In genomic region chr15:29104541-29104940, GRCm38 (mm10) we compare ENCODE assay signal across 22 mouse cellular contexts.
DNase-seq lines count a peak whose midpoint lies in the region; ATAC-seq and TF ChIP-seq lines count a peak whose summit lies in the region.
"Had no signal": no experiment of that assay in that cellular context is flagged by ENCODE, and none has a peak within 500 bp of the region (broad histone marks: within the 10 kb centered on the region; RNA-seq: fewer than 3 reads in every experiment).

No protein-coding gene starts in this region.

- no peaks in the 10 kb centered on the region for H3K36me3 ChIP-seq in hindbrain, embryonic 15.5 days
- no peaks in the 10 kb centered on the region for H3K36me3 ChIP-seq in hindbrain, embryonic 12.5 days
- no peaks in the 10 kb centered on the region for H3K36me3 ChIP-seq in lung, postnatal 0 days (ENCODE audit: insufficient read depth, low read length)
- no peaks in the 10 kb centered on the region for H3K36me3 ChIP-seq in thymus, adult 2 months (ENCODE audit: control insufficient read depth, insufficient read depth, low read length)
- H3K36me3 ChIP-seq: hindbrain, embryonic 13.5 days; liver, embryonic 15.5 days; stomach, embryonic 15.5 days had no signal

- H3K4me2 ChIP-seq in hindbrain, embryonic 15.5 days = no peak overlapping the region
- no peak overlapping the region for H3K4me2 ChIP-seq in hindbrain, embryonic 12.5 days (replicated peaks)
- no peak overlapping the region for H3K4me2 ChIP-seq in lung, postnatal 0 days (replicated peaks; ENCODE audit: low read depth, low read length)
- H3K4me2 ChIP-seq: heart, embryonic 11.5 days; hindbrain, embryonic 13.5 days; liver, embryonic 15.5 days; stomach, embryonic 15.5 days had no signal

- peak; percentile 11; the same call in 1 of the 2 replicates for ATAC-seq in hindbrain, embryonic 15.5 days (ENCODE audit: low FRiP score, low read depth)
- no peak for ATAC-seq in hindbrain, embryonic 12.5 days (ENCODE audit: low FRiP score)
- ATAC-seq in lung, postnatal 0 days = no peak
- ATAC-seq: CD4-positive, CD25-positive, alpha-beta regulatory T cell, adult 4 months; midbrain, embryonic 16.5 days; Patski had no signal

- peak; percentile 6 for DNase-seq in cerebellum, adult 11-12 months
- no peak for DNase-seq in cerebellum, adult 11 months
- DNase-seq in lung, postnatal 0 days (ENCODE audit: low spot score) = peak; percentile 33
- no peak for DNase-seq in lung, postnatal 25 days (ENCODE audit: low spot score)
- DNase-seq in cerebellum, postnatal 10 days = peak; percentile 7 to 19
- DNase-seq in thymus, adult 2 months = no peak
- DNase-seq: adrenal gland, adult 8-10 months; gastrocnemius, adult 2 months; heart, postnatal 10 days; kidney, adult 8-10 months; kidney, postnatal 25 days; retina, postnatal 1 day; thymus, postnatal 14 days had no signal

- TF ChIP-seq EP300 in lung, postnatal 0 days (IDR thresholded peaks at IDR 0.05) = no peak

- no peak overlapping the region for H3K9ac ChIP-seq in hindbrain, embryonic 15.5 days
- no peak overlapping the region for H3K9ac ChIP-seq in hindbrain, embryonic 12.5 days
- no peak overlapping the region for H3K9ac ChIP-seq in lung, postnatal 0 days (replicated peaks; ENCODE audit: low read depth)
- H3K9ac ChIP-seq: hindbrain, embryonic 13.5 days; liver, embryonic 15.5 days; stomach, embryonic 15.5 days had no signal

- WGBS in hindbrain, embryonic 15.5 days = 83% methylated on average over 1 of the region's 1 CpGs
- WGBS in hindbrain, embryonic 12.5 days = 97% methylated on average over 1 of the region's 1 CpGs
- WGBS in lung, postnatal 0 days = 38% methylated on average over 1 of the region's 1 CpGs
- WGBS in thymus, adult 2 months = 85% methylated on average over 1 of the region's 1 CpGs

- no peaks in the 10 kb centered on the region for H3K4me1 ChIP-seq in hindbrain, embryonic 15.5 days (replicated peaks)
- no peaks in the 10 kb centered on the region for H3K4me1 ChIP-seq in hindbrain, embryonic 12.5 days
- no peaks in the 10 kb centered on the region for H3K4me1 ChIP-seq in lung, postnatal 0 days (ENCODE audit: insufficient read depth, low read depth, low read length)
- H3K4me1 ChIP-seq in thymus, adult 2 months (replicated peaks; ENCODE audit: control insufficient read depth, insufficient read depth, low read length) = no peaks in the 10 kb centered on the region
- H3K4me1 ChIP-seq: hindbrain, embryonic 13.5 days; liver, embryonic 15.5 days; stomach, embryonic 15.5 days had no signal

- no peak overlapping the region for H3K27ac ChIP-seq in hindbrain, embryonic 15.5 days (replicated peaks)
- H3K27ac ChIP-seq in hindbrain, embryonic 12.5 days = no peak overlapping the region
- no peak overlapping the region for H3K27ac ChIP-seq in lung, postnatal 0 days (ENCODE audit: low read length)
- H3K27ac ChIP-seq in thymus, adult 2 months (ENCODE audit: control insufficient read depth, insufficient read depth, low read length) = no peak overlapping the region
- H3K27ac ChIP-seq: gastrocnemius, adult 2 months; hindbrain, embryonic 13.5 days; liver, embryonic 15.5 days; stomach, embryonic 15.5 days had no signal

- H3K4me3 ChIP-seq in hindbrain, embryonic 15.5 days = no peak overlapping the region
- no peak overlapping the region for H3K4me3 ChIP-seq in hindbrain, embryonic 12.5 days
- H3K4me3 ChIP-seq in lung, postnatal 0 days (ENCODE audit: low read depth, low read length) = no peak overlapping the region
- H3K4me3 ChIP-seq in thymus, adult 2 months (ENCODE audit: control insufficient read depth, insufficient read depth, low read length) = no peak overlapping the region
- H3K4me3 ChIP-seq: gastrocnemius, adult 2 months; hindbrain, embryonic 13.5 days; liver, embryonic 15.5 days; stomach, embryonic 15.5 days had no signal

- H3K27me3 ChIP-seq in hindbrain, embryonic 15.5 days = no peaks in the 10 kb centered on the region
- no peaks in the 10 kb centered on the region for H3K27me3 ChIP-seq in hindbrain, embryonic 12.5 days
- no peaks in the 10 kb centered on the region for H3K27me3 ChIP-seq in lung, postnatal 0 days (replicated peaks; ENCODE audit: insufficient read depth, low read length)
- H3K27me3 ChIP-seq in thymus, adult 2 months (ENCODE audit: control insufficient read depth, insufficient read depth, low read length) = no peaks in the 10 kb centered on the region
- H3K27me3 ChIP-seq: hindbrain, embryonic 13.5 days; liver, embryonic 15.5 days; stomach, embryonic 15.5 days had no signal

- no peak for TF ChIP-seq POLR2A in thymus, adult 2 months (IDR thresholded peaks at IDR 0.05; ENCODE audit: control insufficient read depth, extremely low read depth, insufficient read depth, low read length, poor library complexity)

- H3K9me3 ChIP-seq in hindbrain, embryonic 15.5 days = no peaks in the 10 kb centered on the region
- H3K9me3 ChIP-seq in hindbrain, embryonic 12.5 days (replicated peaks) = no peaks in the 10 kb centered on the region
- H3K9me3 ChIP-seq in lung, postnatal 0 days (ENCODE audit: low read length) = no peaks in the 10 kb centered on the region
- H3K9me3 ChIP-seq: hindbrain, embryonic 13.5 days; liver, embryonic 15.5 days; stomach, embryonic 15.5 days had no signal

- no peak for TF ChIP-seq CTCF in lung, postnatal 0 days (IDR thresholded peaks at IDR 0.05)
- TF ChIP-seq CTCF in thymus, adult 2 months (IDR thresholded peaks at IDR 0.05; ENCODE audit: borderline replicate concordance, control insufficient read depth, extremely low read depth, insufficient read depth, low read length, poor library complexity) = no peak

Comparison
In these comparisons a context has a peak if more than half of its experiments do, and no peak if none do; other contexts are left out.
1. DNase-seq: peak in cerebellum, adult 11-12 months (single experiment), lung, postnatal 0 days (single experiment) and cerebellum, postnatal 10 days (2 of 2); none in cerebellum, adult 11 months (single experiment), lung, postnatal 25 days (single experiment) and thymus, adult 2 months (single experiment).